Mouse (Mus musculus) heart, adult 2 months (tissue): ENCODE measurements at regions not wholly inside any gene's neighbourhood (a gene's known extent, or its start where the extent isn't known, plus 50 kb on each side); places are given as distances from the start of the nearest gene placed in this dataset.

Experiments used
- DNase-seq, 2 experiments: peaks; one replicate each; pipeline ENCODE4 v3.0.0; 2021
- H3K27ac ChIP-seq: fragments of 200-600 bp; 2 replicates; pipeline ENCODE4 v1.8.1; 2022
- H3K27me3 ChIP-seq: fragments of 200-500 bp; 2 replicates; pipeline ENCODE4 v1.6.1; 2012; ENCODE audit warnings: mild to moderate bottlenecking, low read length, inconsistent platforms, mixed read lengths; ENCODE audit not compliant: control insufficient read depth, insufficient read depth
- H3K36me3 ChIP-seq: fragments of 200-500 bp; 2 replicates; pipeline ENCODE4 v1.6.1; 2012; ENCODE audit warnings: low read length, inconsistent platforms; ENCODE audit not compliant: control insufficient read depth, insufficient read depth
- H3K4me1 ChIP-seq: fragments of 200-500 bp; 2 replicates; pipeline ENCODE4 v1.6.1; 2011; ENCODE audit warnings: low read length; ENCODE audit not compliant: control insufficient read depth, insufficient read depth
- H3K4me3 ChIP-seq: fragments of 200-600 bp; 2 replicates; pipeline ENCODE4 v1.8.1; 2022
- H3K79me2 ChIP-seq: fragments of 200-500 bp; replicated peaks from 2 replicates; pipeline ENCODE4 v1.6.1; 2012; ENCODE audit warnings: mild to moderate bottlenecking, inconsistent platforms, low read length, moderate library complexity, mixed read lengths; ENCODE audit not compliant: control insufficient read depth, insufficient read depth
- H3K9ac ChIP-seq: fragments of 200-500 bp; 2 replicates; pipeline ENCODE4 v1.6.1; 2012; ENCODE audit warnings: low read depth, mild to moderate bottlenecking, control low read depth, inconsistent platforms, low read length, mixed read lengths
- CTCF ChIP-seq: fragments of 200-600 bp; IDR thresholded peaks from 2 replicates; pipeline ENCODE4 v1.8.1; 2022; ENCODE audit warnings: antibody characterized with exemption, mild to moderate bottlenecking, moderate library complexity
- EP300 ChIP-seq: fragments of 200-500 bp; IDR thresholded peaks from 2 replicates; pipeline ENCODE4 v1.6.1; 2011; ENCODE audit warnings: low read depth, low read length, control low read depth; ENCODE audit not compliant: insufficient read depth
- POLR2A ChIP-seq: fragments of 200-500 bp; IDR thresholded peaks from 2 replicates; pipeline ENCODE4 v1.6.1; 2011; ENCODE audit warnings: mild to moderate bottlenecking, low read depth, low read length, control low read depth; ENCODE audit not compliant: insufficient read depth
- WGBS: fragments of 180-500 bp; shearing (Covaris S2); methylation state at CpG from one replicate; pipeline ENCODE4 v1.1.7; 2018; 5-methylcytosine and 5-hydroxymethylcytosine counted together
- intact Hi-C: fragments of 180-260 bp; cut with DNase I; formaldehyde crosslinking; loops from one replicate; pipeline ENCODE4 v1.15.1; 2025

GRCm38 (mm10) chr16:25042669-25043440 is 243.8 kb upstream of the Tprg start:
- no peak overlapping the region for H3K4me3 ChIP-seq
- H3K79me2 ChIP-seq: no peaks in the 10 kb centered on the region
- no peak for TF ChIP-seq POLR2A
- TF ChIP-seq EP300: no peak
- TF ChIP-seq CTCF: no peak
- WGBS: 52% methylated on average over 8 of the region's 8 CpGs
- peak overlapping the region; percentile 36 for H3K27ac ChIP-seq
- no peaks in the 10 kb centered on the region for H3K36me3 ChIP-seq
- peaks cover 5% of the 10 kb centered on the region for H3K4me1 ChIP-seq
- no peak overlapping the region for H3K9ac ChIP-seq
- intact Hi-C loops: no loop called here
- no peak for DNase-seq
- H3K27me3 ChIP-seq: no peaks in the 10 kb centered on the region

- no peak for DNase-seq
- Histone ChIP-seq H3K79me2 (no peaks in the 10 kb centered on the region), H3K27me3 (no peaks in the 10 kb centered on the region), H3K4me1 (peaks cover 6% of the 10 kb centered on the region), H3K36me3 (no peaks in the 10 kb centered on the region), H3K9ac (no peak overlapping the region), H3K4me3 (no peak overlapping the region), H3K27ac (no peak overlapping the region)
- intact Hi-C loops: no loop called here
- 80% methylated on average over 3 of the region's 3 CpGs for WGBS
- TF ChIP-seq POLR2A (no peak), CTCF (no peak), EP300 (no peak)
These were observed 242.0 kb upstream of the Tprg start for GRCm38 (mm10) chr16:25044637-25045036.

GRCm38 (mm10) chr16:25047726-25048125 is 238.9 kb upstream of the Tprg start:
- Histone ChIP-seq H3K4me3 (no peak overlapping the region), H3K9ac (no peak overlapping the region), H3K27me3 (no peaks in the 10 kb centered on the region), H3K79me2 (no peaks in the 10 kb centered on the region), H3K4me1 (peaks cover 11% of the 10 kb centered on the region), H3K36me3 (no peaks in the 10 kb centered on the region), H3K27ac (peak overlapping the region; percentile 26)
- 41% methylated on average over 2 of the region's 2 CpGs for WGBS
- no peak for DNase-seq
- TF ChIP-seq CTCF (no peak), EP300 (no peak), POLR2A (no peak)
- intact Hi-C loops: no loop called here

GRCm38 (mm10) chr16:25049928-25050510 is 236.6 kb upstream of the Tprg start:
- no peak overlapping the region for H3K27ac ChIP-seq
- H3K79me2 ChIP-seq: no peaks in the 10 kb centered on the region
- DNase-seq: no peak
- no peaks in the 10 kb centered on the region for H3K27me3 ChIP-seq
- no peak overlapping the region for H3K4me3 ChIP-seq
- H3K9ac ChIP-seq: no peak overlapping the region
- intact Hi-C loops: loop anchor here (10.0 kb wide), 1 partner anchor 75 kb away; no protein-coding TSS in a partner anchor
- TF ChIP-seq CTCF (no peak), EP300 (0 out of 2 replicates have a peak, but pooled peaks have one; percentile 21)
- 28% methylated on average over 7 of the region's 7 CpGs for WGBS
- peaks cover 12% of the 10 kb centered on the region for H3K4me1 ChIP-seq
- no peaks in the 10 kb centered on the region for H3K36me3 ChIP-seq

GRCm38 (mm10) chr16:25051044-25051443 is 235.6 kb upstream of the Tprg start:
- no peak overlapping the region for H3K27ac ChIP-seq
- no peak overlapping the region for H3K4me3 ChIP-seq
- no peaks in the 10 kb centered on the region for H3K27me3 ChIP-seq
- no peak for TF ChIP-seq POLR2A
- TF ChIP-seq EP300: no peak
- TF ChIP-seq CTCF: no peak
- H3K36me3 ChIP-seq: no peaks in the 10 kb centered on the region
- H3K79me2 ChIP-seq: no peaks in the 10 kb centered on the region
- no peak overlapping the region for H3K9ac ChIP-seq
- intact Hi-C loops: loop anchor here (10.0 kb wide), 1 partner anchor 76 kb away; no protein-coding TSS in a partner anchor
- WGBS: 81% methylated on average over 5 of the region's 5 CpGs
- no peak for DNase-seq
- H3K4me1 ChIP-seq: peaks cover 12% of the 10 kb centered on the region

GRCm38 (mm10) chr16:25052428-25052827 is 234.2 kb upstream of the Tprg start:
- WGBS: 62% methylated on average over 5 of the region's 5 CpGs
- intact Hi-C loops: loop anchor here (10.0 kb wide), 1 partner anchor 78 kb away; no protein-coding TSS in a partner anchor
- no peak overlapping the region for H3K27ac ChIP-seq

More at GRCm38 (mm10) chr16:25052428-25052827, 234.2 kb upstream of the Tprg start:
- no peaks in the 10 kb centered on the region for H3K36me3 ChIP-seq
- no peak for DNase-seq
- H3K27me3 ChIP-seq: no peaks in the 10 kb centered on the region
- no peak overlapping the region for H3K4me3 ChIP-seq
- TF ChIP-seq EP300: no peak
- TF ChIP-seq CTCF: no peak
- TF ChIP-seq POLR2A: no peak
- no peak overlapping the region for H3K9ac ChIP-seq
- H3K4me1 ChIP-seq: peaks cover 12% of the 10 kb centered on the region
- H3K79me2 ChIP-seq: no peaks in the 10 kb centered on the region
